Mouse (Mus musculus): Measurements from ENCODE around the gene Fignl1.

DNA sequence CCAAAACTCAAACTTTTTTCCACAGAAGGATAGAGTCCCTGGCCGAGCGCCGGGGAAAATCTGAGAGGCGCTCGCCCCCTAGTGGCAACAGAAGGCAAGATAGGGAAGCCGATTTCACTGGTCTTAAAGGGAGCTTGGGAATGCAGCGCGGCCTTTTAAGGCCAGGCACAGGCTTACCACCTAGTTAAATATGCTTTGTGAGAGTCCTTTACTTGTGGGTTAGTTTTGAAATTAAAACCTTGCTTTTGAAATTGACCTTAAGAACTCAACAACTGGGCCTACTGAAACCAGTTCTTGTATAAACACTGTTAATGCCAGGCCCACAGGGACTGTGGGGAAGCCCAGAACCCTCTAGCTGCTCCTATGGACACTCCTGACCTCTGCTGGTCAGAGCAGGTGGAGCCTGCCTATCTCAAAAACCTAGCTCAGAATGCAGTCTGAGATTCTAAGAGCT lies 20.2 kb downstream of the Fignl1 start:
- TF ChIP-seq POLR2A (IDR thresholded peaks at IDR 0.05; ENCODE audit: borderline replicate concordance, control insufficient read depth, low read depth, low read length) (no peak), CTCF (IDR thresholded peaks at IDR 0.05; ENCODE audit: control insufficient read depth, insufficient read depth, low read length) (peak; percentile 82)
